Mouse (Mus musculus): ENCODE data around the gene Matk. TPM values are rescaled to one million over a fixed set of nuclear protein-coding genes. Genes with fewer than 3 reads are reported as not detected.
"Not testable (repeated sequence)": the region's sequence is repeated elsewhere in the genome, so short reads cannot be mapped to it uniquely, and the experiment has no call there.

The Matk gene
- 43.3 and 67.9 TPM in 2 replicates for polyA plus RNA-seq (2015; fragmentation: Nextera tagmentation; extraction: Ambion mirVana)

GRCm38 (mm10) chr10:81252424-81253419 lies at the start of gene Matk:
TSS of gene Matk (plus strand) at chr10:81252935.
- peak; percentile 84 for ATAC-seq
- peaks cover 3% of the 10 kb centered on the region for H3K36me3 ChIP-seq (ENCODE audit: control insufficient read depth, insufficient read depth, low read length)
- no peaks in the 10 kb centered on the region for H3K9me3 ChIP-seq (replicated peaks; ENCODE audit: control insufficient read depth, low read length, poor library complexity, severe bottlenecking)
- H3K4me3 ChIP-seq (ENCODE audit: low read depth, low read length) = peak within 1 kb of the TSS; percentile 41
- H3K9ac ChIP-seq (ENCODE audit: low read depth, low read length) = peak within 1 kb of the TSS; percentile 66
- peaks cover 10% of the 10 kb centered on the region for H3K4me1 ChIP-seq (ENCODE audit: control insufficient read depth, insufficient read depth, low read length)
- 7% methylated on average over 43 of the region's 44 CpGs for WGBS
- peak within 1 kb of the TSS; percentile 65 for H3K27ac ChIP-seq (ENCODE audit: low read length)
- H3K4me2 ChIP-seq (ENCODE audit: low read length) = peak within 1 kb of the TSS; percentile 76
- peaks cover 15% of the 10 kb centered on the region for H3K27me3 ChIP-seq (ENCODE audit: control insufficient read depth, insufficient read depth, low read depth, low read length)

GRCm38 (mm10) chr10:81202978-81203720 lies 49.6 kb upstream of the Matk start:
- Histone ChIP-seq H3K36me3 (ENCODE audit: control insufficient read depth, insufficient read depth, low read length) (peaks cover 15% of the 10 kb centered on the region; the same call in 1 of the 2 replicates), H3K4me1 (ENCODE audit: control insufficient read depth, insufficient read depth, low read length) (no peaks in the 10 kb centered on the region), H3K27me3 (ENCODE audit: control insufficient read depth, insufficient read depth, low read depth, low read length) (no peaks in the 10 kb centered on the region; the same call in 1 of the 2 replicates), H3K9ac (ENCODE audit: low read depth, low read length) (no peak overlapping the region), H3K27ac (ENCODE audit: low read length) (peak overlapping the region; percentile 45; the same call in 1 of the 2 replicates), H3K9me3 (replicated peaks; ENCODE audit: control insufficient read depth, low read length, poor library complexity, severe bottlenecking) (no peaks in the 10 kb centered on the region), H3K4me2 (ENCODE audit: low read length) (no peak overlapping the region), H3K4me3 (ENCODE audit: low read depth, low read length) (no peak overlapping the region)
- peak; percentile 5; the same call in 1 of the 2 replicates for ATAC-seq
- 75% methylated on average over 8 of the region's 8 CpGs for WGBS

- ATAC-seq = no peak
- no peak overlapping the region for H3K4me3 ChIP-seq (ENCODE audit: low read depth, low read length)
- H3K9ac ChIP-seq (ENCODE audit: low read depth, low read length) = no peak overlapping the region
- 71% methylated on average over 4 of the region's 4 CpGs for WGBS
- H3K9me3 ChIP-seq (replicated peaks; ENCODE audit: control insufficient read depth, low read length, poor library complexity, severe bottlenecking) = no peaks in the 10 kb centered on the region
- no peaks in the 10 kb centered on the region; the same call in 1 of the 2 replicates for H3K27me3 ChIP-seq (ENCODE audit: control insufficient read depth, insufficient read depth, low read depth, low read length)
- H3K4me2 ChIP-seq (ENCODE audit: low read length) = no peak overlapping the region
- H3K36me3 ChIP-seq (ENCODE audit: control insufficient read depth, insufficient read depth, low read length) = peaks cover 19% of the 10 kb centered on the region; the same call in 1 of the 2 replicates
- H3K4me1 ChIP-seq (ENCODE audit: control insufficient read depth, insufficient read depth, low read length) = no peaks in the 10 kb centered on the region
- peak overlapping the region; percentile 45; the same call in 1 of the 2 replicates for H3K27ac ChIP-seq (ENCODE audit: low read length)
Observed at GRCm38 (mm10) chr10:81204137-81204536, 48.6 kb upstream of the Matk start.

GRCm38 (mm10) chr10:81210154-81210553 lies 42.6 kb upstream of the Matk start:
- no peak overlapping the region for H3K4me3 ChIP-seq (ENCODE audit: low read depth, low read length)
- H3K4me1 ChIP-seq (ENCODE audit: control insufficient read depth, insufficient read depth, low read length) = no peaks in the 10 kb centered on the region
- H3K27me3 ChIP-seq (ENCODE audit: control insufficient read depth, insufficient read depth, low read depth, low read length) = no peaks in the 10 kb centered on the region
- no peaks in the 10 kb centered on the region; the same call in 1 of the 2 replicates for H3K9me3 ChIP-seq (replicated peaks; ENCODE audit: control insufficient read depth, low read length, poor library complexity, severe bottlenecking)
- H3K36me3 ChIP-seq (ENCODE audit: control insufficient read depth, insufficient read depth, low read length) = peaks cover 64% of the 10 kb centered on the region
- WGBS = 95% methylated on average over 5 of the region's 5 CpGs
- H3K4me2 ChIP-seq (ENCODE audit: low read length) = no peak overlapping the region
- H3K27ac ChIP-seq (ENCODE audit: low read length) = no peak overlapping the region
- no peak for ATAC-seq
- no peak overlapping the region for H3K9ac ChIP-seq (ENCODE audit: low read depth, low read length)

GRCm38 (mm10) chr10:81216260-81216659 lies 36.5 kb upstream of the Matk start:
- no peak overlapping the region for H3K27ac ChIP-seq (ENCODE audit: low read length)
- no peaks in the 10 kb centered on the region for H3K27me3 ChIP-seq (ENCODE audit: control insufficient read depth, insufficient read depth, low read depth, low read length)
- no peak for ATAC-seq
- H3K9me3 ChIP-seq (replicated peaks; ENCODE audit: control insufficient read depth, low read length, poor library complexity, severe bottlenecking) = no peaks in the 10 kb centered on the region
- 93% methylated on average over 6 of the region's 6 CpGs for WGBS
- no peak overlapping the region for H3K4me3 ChIP-seq (ENCODE audit: low read depth, low read length)
- H3K36me3 ChIP-seq (ENCODE audit: control insufficient read depth, insufficient read depth, low read length) = peaks cover 64% of the 10 kb centered on the region
- no peaks in the 10 kb centered on the region for H3K4me1 ChIP-seq (ENCODE audit: control insufficient read depth, insufficient read depth, low read length)
- H3K4me2 ChIP-seq (ENCODE audit: low read length) = no peak overlapping the region
- H3K9ac ChIP-seq (ENCODE audit: low read depth, low read length) = no peak overlapping the region

GRCm38 (mm10) chr10:81216810-81217209 lies 35.9 kb upstream of the Matk start:
- Histone ChIP-seq H3K9me3 (replicated peaks; ENCODE audit: control insufficient read depth, low read length, poor library complexity, severe bottlenecking) (no peaks in the 10 kb centered on the region), H3K27me3 (ENCODE audit: control insufficient read depth, insufficient read depth, low read depth, low read length) (no peaks in the 10 kb centered on the region), H3K27ac (ENCODE audit: low read length) (no peak overlapping the region), H3K4me3 (ENCODE audit: low read depth, low read length) (no peak overlapping the region), H3K36me3 (ENCODE audit: control insufficient read depth, insufficient read depth, low read length) (peaks cover 65% of the 10 kb centered on the region), H3K9ac (ENCODE audit: low read depth, low read length) (no peak overlapping the region), H3K4me2 (ENCODE audit: low read length) (no peak overlapping the region), H3K4me1 (ENCODE audit: control insufficient read depth, insufficient read depth, low read length) (no peaks in the 10 kb centered on the region)
- 88% methylated on average over 6 of the region's 6 CpGs for WGBS
- no peak for ATAC-seq

GRCm38 (mm10) chr10:81217267-81217666 lies 35.5 kb upstream of the Matk start:
- not testable (repeated sequence) for H3K9ac ChIP-seq (ENCODE audit: low read depth, low read length); H3K4me1 ChIP-seq (ENCODE audit: control insufficient read depth, insufficient read depth, low read length); H3K4me2 ChIP-seq (ENCODE audit: low read length); ATAC-seq; H3K27me3 ChIP-seq (ENCODE audit: control insufficient read depth, insufficient read depth, low read depth, low read length); H3K27ac ChIP-seq (ENCODE audit: low read length); H3K4me3 ChIP-seq (ENCODE audit: low read depth, low read length); H3K9me3 ChIP-seq (replicated peaks; ENCODE audit: control insufficient read depth, low read length, poor library complexity, severe bottlenecking)
- H3K36me3 ChIP-seq (ENCODE audit: control insufficient read depth, insufficient read depth, low read length) = peaks cover 65% of the 10 kb centered on the region
- WGBS = 40% methylated on average over 1 of the region's 1 CpGs

GRCm38 (mm10) chr10:81217964-81218363 lies 34.8 kb upstream of the Matk start:
- ATAC-seq = no peak
- H3K9ac ChIP-seq (ENCODE audit: low read depth, low read length) = no peak overlapping the region
- WGBS = 40% methylated on average over 7 of the region's 7 CpGs

More at GRCm38 (mm10) chr10:81217964-81218363, 34.8 kb upstream of the Matk start:
- Histone ChIP-seq H3K4me3 (ENCODE audit: low read depth, low read length) (no peak overlapping the region), H3K4me1 (ENCODE audit: control insufficient read depth, insufficient read depth, low read length) (no peaks in the 10 kb centered on the region), H3K27ac (ENCODE audit: low read length) (no peak overlapping the region), H3K4me2 (ENCODE audit: low read length) (no peak overlapping the region), H3K27me3 (ENCODE audit: control insufficient read depth, insufficient read depth, low read depth, low read length) (no peaks in the 10 kb centered on the region), H3K9me3 (replicated peaks; ENCODE audit: control insufficient read depth, low read length, poor library complexity, severe bottlenecking) (no peaks in the 10 kb centered on the region), H3K36me3 (ENCODE audit: control insufficient read depth, insufficient read depth, low read length) (peaks cover 60% of the 10 kb centered on the region)

Measured in midbrain, embryonic 16.5 days (tissue).